Mouse (Mus musculus) small intestine, adult 2 months (tissue): ENCODE data around the gene Rap1gap2.

Experiments
- CTCF ChIP-seq: fragments of 200-500 bp; IDR thresholded peaks from 2 replicates; pipeline ENCODE4 v1.5.1; 2012; ENCODE audit warnings: low read depth, mild to moderate bottlenecking, control low read depth, inconsistent platforms, low read length, moderate library complexity, mixed read lengths; ENCODE audit not compliant: insufficient replicate concordance, insufficient read length; ENCODE audit errors: extremely low read depth
- POLR2A ChIP-seq: fragments of 200-500 bp; IDR thresholded peaks from 2 replicates; pipeline ENCODE4 v1.6.1; 2012; ENCODE audit warnings: low read depth, mild to moderate bottlenecking, control low read depth, inconsistent platforms, low read length, moderate library complexity

GRCm38 (mm10) chr11:74660336-74660735 lies 49.6 kb upstream of the Rap1gap2 start:
- TF ChIP-seq POLR2A (no peak), CTCF (no peak)
